Mouse (Mus musculus) forebrain, embryonic 15.5 days (tissue): ENCODE results near the gene Fgfr2. TPM values are rescaled to one million over a fixed set of nuclear protein-coding genes. Genes with fewer than 3 reads are reported as not detected.

ENCODE experiments used
- ATAC-seq: fragments of 200-750 bp; cut with Nextera tagmentation; replicated peaks from 2 replicates; pipeline ENCODE4 v1.8.0; 2017; ENCODE audit warnings: mild to moderate bottlenecking, moderate TSS enrichment, moderate library complexity
- H3K27ac ChIP-seq: fragments of 300-500 bp; sonication (generic); replicated peaks from 2 replicates; pipeline ENCODE4 v1.5.1; 2015; ENCODE audit warnings: mild to moderate bottlenecking, inconsistent platforms
- H3K27me3 ChIP-seq: fragments of 300-500 bp; sonication (generic); 2 replicates; pipeline ENCODE4 v1.6.1; 2015; ENCODE audit warnings: inconsistent platforms
- H3K36me3 ChIP-seq: fragments of 300-500 bp; sonication (generic); 2 replicates; pipeline ENCODE4 v1.6.1; 2015; ENCODE audit warnings: mild to moderate bottlenecking, inconsistent platforms
- H3K4me1 ChIP-seq: fragments of 300-500 bp; sonication (generic); 2 replicates; pipeline ENCODE4 v1.6.1; 2015; ENCODE audit warnings: inconsistent platforms
- H3K4me2 ChIP-seq: fragments of 300-500 bp; sonication (generic); replicated peaks from 2 replicates; pipeline ENCODE4 v1.6.1; 2015; ENCODE audit warnings: mild to moderate bottlenecking, inconsistent platforms
- H3K4me3 ChIP-seq: fragments of 300-500 bp; sonication (generic); 2 replicates; pipeline ENCODE4 v1.5.1; 2015; ENCODE audit warnings: mild to moderate bottlenecking, inconsistent platforms
- H3K9ac ChIP-seq: fragments of 300-500 bp; sonication (generic); replicated peaks from 2 replicates; pipeline ENCODE4 v1.6.1; 2015; ENCODE audit warnings: mild to moderate bottlenecking, inconsistent platforms
- H3K9me3 ChIP-seq: fragments of 300-500 bp; sonication (generic); 2 replicates; pipeline ENCODE4 v1.6.1; 2016; ENCODE audit warnings: inconsistent platforms
- WGBS: fragments of 180-500 bp; shearing (Covaris S2); methylation state at CpG from one replicate; pipeline ENCODE4 v1.1.7; 2015; ENCODE audit warnings: mixed read lengths; 5-methylcytosine and 5-hydroxymethylcytosine counted together
- polyA plus RNA-seq: library from polyadenylated mRNA; unstranded; fragments of >200 nt; fragmentation: Nextera tagmentation; extraction: Ambion mirVana; gene quantifications from 2 replicates; pipeline ENCODE4 v1.2.1, GENCODE M21; 2015

Fgfr2 gene
- polyA plus RNA-seq, 1 experiment from 2014 or later = 48.1 TPM

DNA sequence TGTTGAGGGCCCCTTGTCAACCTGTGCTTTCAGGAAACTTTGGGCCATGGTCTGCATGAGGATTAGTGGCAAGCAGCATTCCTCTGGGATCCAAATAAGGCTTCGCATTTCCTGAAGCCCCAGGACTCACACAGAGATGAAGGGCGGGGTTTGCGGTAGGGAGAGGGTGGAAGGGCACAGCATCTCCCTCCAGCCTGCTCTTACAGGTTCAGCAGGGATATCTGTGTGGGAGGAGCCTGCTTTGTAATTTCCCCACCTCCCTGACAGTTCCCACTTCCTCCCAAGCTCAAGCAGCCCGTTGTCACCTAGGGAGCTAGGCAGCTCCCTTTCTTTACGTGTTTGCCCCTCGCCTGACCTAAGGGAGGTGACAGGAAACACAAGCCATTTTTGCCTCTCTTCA, 1134.1 kb downstream of the Fgfr2 start:
- 33% methylated on average over 6 of the region's 6 CpGs for WGBS
- Histone ChIP-seq H3K4me1 (peaks cover 8% of the 10 kb centered on the region; the same call in 1 of the 2 replicates), H3K4me2 (no peak overlapping the region), H3K27ac (no peak overlapping the region), H3K36me3 (no peaks in the 10 kb centered on the region; the same call in 1 of the 2 replicates), H3K4me3 (no peak overlapping the region), H3K9ac (no peak overlapping the region), H3K27me3 (no peaks in the 10 kb centered on the region), H3K9me3 (no peaks in the 10 kb centered on the region)
- ATAC-seq = no peak

DNA sequence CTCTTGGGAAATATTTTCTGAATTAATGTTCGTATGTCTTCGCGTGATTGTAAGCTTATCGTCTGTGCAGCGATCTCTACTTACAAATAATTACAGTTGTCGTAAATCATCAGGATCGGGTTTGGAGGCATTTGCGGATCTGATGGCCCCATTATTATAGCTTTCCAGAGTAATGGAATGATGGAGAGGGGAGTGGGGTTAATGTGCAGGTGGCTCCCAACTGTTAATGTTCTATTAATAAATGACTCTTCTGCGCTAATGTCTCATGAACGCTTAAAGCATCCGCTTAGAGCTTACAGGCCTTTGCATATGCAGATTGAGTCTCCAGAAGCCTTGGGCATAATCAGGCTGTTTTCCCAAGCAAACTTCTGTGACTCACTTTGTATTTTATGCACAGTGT, 1144.5 kb downstream of the Fgfr2 start:
- Histone ChIP-seq H3K27ac (no peak overlapping the region), H3K36me3 (peaks cover 3% of the 10 kb centered on the region; the same call in 1 of the 2 replicates), H3K9me3 (no peaks in the 10 kb centered on the region), H3K4me2 (no peak overlapping the region), H3K9ac (no peak overlapping the region), H3K4me3 (no peak overlapping the region), H3K27me3 (no peaks in the 10 kb centered on the region), H3K4me1 (peaks cover 10% of the 10 kb centered on the region)
- ATAC-seq = no peak
- 55% methylated on average over 11 of the region's 11 CpGs for WGBS

DNA sequence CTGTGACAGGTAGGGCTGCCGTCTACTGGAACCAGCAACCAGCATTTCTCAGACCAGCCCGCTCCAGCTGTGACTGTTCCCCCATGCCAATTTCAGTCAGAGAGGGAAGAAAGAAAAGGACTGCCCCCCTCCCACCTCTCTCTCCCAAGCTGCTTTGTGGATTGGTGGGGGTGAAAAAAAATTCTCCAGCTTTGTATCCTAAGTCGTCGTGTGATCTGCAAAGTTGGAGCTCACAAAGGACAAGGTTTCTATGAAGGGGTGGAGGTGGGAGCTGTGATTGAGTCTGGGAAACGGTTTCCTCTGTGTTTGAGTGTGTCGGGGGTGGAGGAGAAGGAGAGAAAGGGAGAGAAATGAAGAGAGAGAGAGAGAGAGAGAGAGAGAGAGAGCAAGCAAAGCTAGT, 1147.3 kb downstream of the Fgfr2 start:
- no peak overlapping the region for H3K27ac ChIP-seq
- H3K4me3 ChIP-seq = no peak overlapping the region
- H3K27me3 ChIP-seq = no peaks in the 10 kb centered on the region
- H3K9me3 ChIP-seq = no peaks in the 10 kb centered on the region
- no peaks in the 10 kb centered on the region for H3K36me3 ChIP-seq
- H3K9ac ChIP-seq = no peak overlapping the region
- H3K4me2 ChIP-seq = no peak overlapping the region
- peaks cover 11% of the 10 kb centered on the region for H3K4me1 ChIP-seq
- WGBS = 36% methylated on average over 6 of the region's 6 CpGs
- ATAC-seq = no peak

DNA sequence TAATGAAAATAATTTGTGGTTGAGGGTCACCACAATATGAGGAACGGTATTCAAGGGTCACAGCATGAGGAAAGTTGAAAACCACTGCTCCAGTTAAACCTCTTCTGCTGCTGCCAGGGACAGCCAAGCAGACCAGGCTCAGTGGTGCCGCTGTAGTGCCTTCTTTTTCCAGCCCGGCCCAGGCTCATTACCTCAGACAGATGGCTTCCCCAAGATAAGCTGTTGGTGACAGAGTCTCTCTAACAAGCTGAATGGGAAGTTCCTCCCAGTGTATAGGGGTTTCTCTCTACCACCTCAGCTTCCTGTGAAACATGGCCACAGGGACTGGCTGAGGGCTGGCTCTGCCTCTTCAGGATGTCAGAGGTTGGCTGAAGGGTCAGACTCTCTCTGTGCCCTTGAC, 1152.9 kb downstream of the Fgfr2 start:
- no peak for ATAC-seq

DNA sequence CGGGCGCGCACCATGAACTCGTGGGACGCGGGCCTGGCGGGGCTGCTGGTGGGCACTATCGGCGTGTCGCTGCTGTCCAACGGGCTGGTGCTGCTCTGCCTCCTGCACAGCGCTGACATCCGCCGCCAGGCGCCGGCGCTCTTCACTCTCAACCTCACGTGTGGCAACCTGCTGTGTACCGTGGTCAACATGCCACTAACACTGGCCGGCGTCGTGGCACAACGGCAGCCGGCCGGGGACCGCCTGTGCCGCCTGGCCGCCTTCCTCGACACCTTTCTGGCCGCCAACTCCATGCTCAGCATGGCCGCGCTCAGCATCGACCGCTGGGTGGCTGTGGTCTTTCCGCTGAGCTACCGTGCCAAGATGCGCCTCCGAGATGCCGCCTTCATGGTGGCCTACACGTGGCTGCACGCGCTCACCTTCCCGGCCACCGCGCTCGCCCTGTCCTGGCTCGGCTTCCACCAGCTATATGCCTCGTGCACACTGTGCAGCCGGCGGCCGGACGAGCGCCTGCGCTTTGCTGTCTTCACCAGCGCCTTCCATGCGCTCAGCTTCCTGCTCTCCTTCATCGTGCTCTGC, 1156.1 kb downstream of the Fgfr2 start:
- Histone ChIP-seq H3K9ac (peak overlapping the region; percentile 75), H3K27ac (peak overlapping the region; percentile 70), H3K9me3 (no peaks in the 10 kb centered on the region), H3K4me1 (peaks cover 16% of the 10 kb centered on the region), H3K4me2 (peak overlapping the region; percentile 79), H3K27me3 (peaks cover 25% of the 10 kb centered on the region), H3K36me3 (no peaks in the 10 kb centered on the region), H3K4me3 (peak overlapping the region; percentile 59)
- peak; percentile 59 for ATAC-seq
- 4% methylated on average over 57 of the region's 57 CpGs for WGBS

More for the DNA sequence above, 1152.9 kb downstream of the Fgfr2 start:
- 53% methylated on average over 3 of the region's 3 CpGs for WGBS
- peak overlapping the region; percentile 79 for H3K4me2 ChIP-seq
- no peaks in the 10 kb centered on the region for H3K36me3 ChIP-seq
- peaks cover 16% of the 10 kb centered on the region for H3K4me1 ChIP-seq
- H3K9ac ChIP-seq = no peak overlapping the region
- 0 out of 2 replicates have a peak overlapping the region, but pooled peaks have one; percentile 0 for H3K27ac ChIP-seq
- H3K9me3 ChIP-seq = no peaks in the 10 kb centered on the region
- H3K4me3 ChIP-seq = peak overlapping the region; percentile 2
- H3K27me3 ChIP-seq = peaks cover 25% of the 10 kb centered on the region

DNA sequence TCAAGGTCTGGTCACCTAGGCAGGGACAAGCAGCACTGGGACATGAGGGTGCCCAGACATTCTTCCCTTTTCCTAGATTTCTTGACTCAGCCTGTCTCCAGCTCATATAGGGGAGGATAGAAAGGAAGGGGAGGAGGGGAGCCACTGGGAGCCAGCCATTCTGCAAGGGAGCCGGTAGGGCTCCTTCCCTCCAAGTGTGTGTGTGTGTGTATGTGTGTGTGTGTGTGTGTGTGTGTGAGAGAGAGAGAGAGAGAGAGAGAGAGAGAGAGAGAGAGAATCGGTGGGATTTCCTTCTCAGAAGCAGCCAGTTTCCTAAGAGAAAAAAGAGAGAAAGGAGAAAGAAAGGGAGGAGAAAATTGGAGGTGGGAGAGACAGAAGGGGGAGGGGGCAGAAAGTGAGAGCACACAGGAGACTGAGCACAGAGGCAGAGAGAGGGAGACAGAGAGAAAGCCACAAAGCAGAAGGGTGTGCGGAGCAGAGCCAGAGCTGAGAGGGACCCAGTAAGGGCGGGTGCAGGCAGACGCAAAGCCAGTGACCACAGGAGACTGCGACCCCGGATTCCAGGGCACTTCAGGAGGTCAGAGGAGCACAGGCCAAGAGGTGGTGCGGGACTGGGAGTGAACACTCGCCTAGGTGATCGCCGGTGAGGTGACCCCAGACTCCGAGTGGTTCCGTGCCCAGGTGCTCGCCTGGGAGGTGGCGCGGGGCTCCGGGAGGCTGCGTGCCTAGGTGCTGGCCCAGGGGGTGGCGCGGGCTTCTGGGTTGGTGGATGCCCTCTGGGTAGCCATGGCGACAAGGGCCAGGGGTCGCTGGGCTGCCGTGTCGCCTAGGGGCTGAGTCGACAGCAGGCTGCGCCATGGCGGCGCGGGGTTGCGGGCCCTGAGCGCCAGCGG, 1156.9 kb downstream of the Fgfr2 start, which contains the start of gene Gpr26:
Gene Gpr26 (plus strand): TSS at position 438 of the 893 bp plus-strand sequence.
- Histone ChIP-seq H3K4me1 (peaks cover 16% of the 10 kb centered on the region), H3K4me3 (peak within 1 kb of the TSS; percentile 59), H3K4me2 (peak within 1 kb of the TSS; percentile 79), H3K27me3 (peaks cover 25% of the 10 kb centered on the region), H3K36me3 (no peaks in the 10 kb centered on the region), H3K9ac (peak within 1 kb of the TSS; percentile 75), H3K27ac (peak within 1 kb of the TSS; percentile 70), H3K9me3 (no peaks in the 10 kb centered on the region)
- WGBS = under 1% methylated on average over 32 of the region's 32 CpGs
- peak; percentile 79 for ATAC-seq

DNA sequence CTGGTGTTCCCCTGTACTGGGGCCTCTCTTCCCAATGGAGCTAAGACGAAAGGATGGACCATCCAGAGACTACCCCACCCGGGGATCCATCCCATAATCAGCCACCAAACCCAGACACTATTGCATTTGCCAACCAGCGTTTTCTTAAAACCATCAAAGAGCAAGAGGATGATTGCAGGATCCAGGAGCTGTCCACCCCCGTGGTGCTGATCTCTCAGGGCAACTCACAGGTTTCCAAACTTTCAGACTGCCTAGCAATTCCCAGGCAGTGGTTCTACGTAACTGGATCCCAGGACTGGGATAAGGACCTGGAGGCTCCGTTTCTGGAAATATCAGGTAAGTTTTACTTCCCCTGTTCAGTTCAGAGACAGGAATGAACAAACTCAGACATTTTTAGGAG, 1162.6 kb downstream of the Fgfr2 start:
- no peak overlapping the region for H3K4me2 ChIP-seq
- no peak overlapping the region for H3K27ac ChIP-seq
- 36% methylated on average over 6 of the region's 6 CpGs for WGBS
- no peak overlapping the region for H3K9ac ChIP-seq
- no peak for ATAC-seq
- peaks cover 4% of the 10 kb centered on the region; the same call in 1 of the 2 replicates for H3K27me3 ChIP-seq
- no peaks in the 10 kb centered on the region for H3K4me1 ChIP-seq
- no peaks in the 10 kb centered on the region for H3K36me3 ChIP-seq
- no peak overlapping the region for H3K4me3 ChIP-seq
- no peaks in the 10 kb centered on the region for H3K9me3 ChIP-seq

DNA sequence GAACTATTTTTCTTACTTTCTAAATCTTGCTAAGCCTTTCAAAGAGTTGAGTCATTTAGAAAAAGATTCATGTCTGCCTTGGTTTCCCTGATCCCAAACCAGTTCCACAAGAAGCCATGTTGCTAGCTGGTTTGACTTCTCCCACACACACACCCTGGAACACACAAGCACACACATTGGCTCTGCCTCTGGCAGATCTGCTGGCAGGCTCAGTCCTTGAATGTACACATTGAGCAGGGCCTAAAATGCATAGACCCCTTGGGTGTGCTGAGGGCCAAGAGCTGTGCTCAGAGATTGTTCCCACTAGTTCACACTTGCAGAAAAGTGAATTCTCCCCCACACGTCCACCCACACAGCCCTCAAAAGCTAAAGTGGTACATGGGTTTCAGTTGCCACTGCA, 1164.4 kb downstream of the Fgfr2 start:
- Histone ChIP-seq H3K36me3 (no peaks in the 10 kb centered on the region), H3K9ac (no peak overlapping the region), H3K4me2 (no peak overlapping the region), H3K27me3 (no peaks in the 10 kb centered on the region), H3K9me3 (no peaks in the 10 kb centered on the region), H3K4me1 (no peaks in the 10 kb centered on the region), H3K27ac (no peak overlapping the region), H3K4me3 (no peak overlapping the region)
- ATAC-seq = no peak
- WGBS = 86% methylated on average over 1 of the region's 1 CpGs

DNA sequence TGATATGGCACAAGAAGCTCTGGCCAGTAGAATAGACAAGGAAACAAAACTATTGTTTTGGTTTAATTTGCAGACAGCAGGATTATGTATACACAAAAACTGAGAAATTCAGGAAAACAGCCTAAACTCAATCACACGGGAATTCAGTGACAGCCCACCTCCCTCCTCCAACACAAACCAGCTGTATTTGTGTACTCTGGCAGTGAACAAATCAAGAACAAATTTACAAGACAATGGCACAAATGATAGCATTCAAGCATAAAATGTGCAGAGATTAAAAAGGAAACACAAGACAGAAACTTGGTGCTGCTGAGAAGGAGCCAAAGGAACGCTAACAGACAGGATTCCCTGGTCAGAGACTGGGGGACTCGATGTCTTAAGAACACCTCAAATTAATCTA, 1169.7 kb downstream of the Fgfr2 start:
- 14% methylated on average over 3 of the region's 3 CpGs for WGBS
- ATAC-seq = no peak
- Histone ChIP-seq H3K4me1 (peaks cover 6% of the 10 kb centered on the region), H3K9ac (no peak overlapping the region), H3K36me3 (no peaks in the 10 kb centered on the region), H3K9me3 (no peaks in the 10 kb centered on the region), H3K27ac (peak overlapping the region; percentile 21; the same call in 1 of the 2 replicates), H3K4me3 (no peak overlapping the region), H3K4me2 (no peak overlapping the region), H3K27me3 (no peaks in the 10 kb centered on the region)

DNA sequence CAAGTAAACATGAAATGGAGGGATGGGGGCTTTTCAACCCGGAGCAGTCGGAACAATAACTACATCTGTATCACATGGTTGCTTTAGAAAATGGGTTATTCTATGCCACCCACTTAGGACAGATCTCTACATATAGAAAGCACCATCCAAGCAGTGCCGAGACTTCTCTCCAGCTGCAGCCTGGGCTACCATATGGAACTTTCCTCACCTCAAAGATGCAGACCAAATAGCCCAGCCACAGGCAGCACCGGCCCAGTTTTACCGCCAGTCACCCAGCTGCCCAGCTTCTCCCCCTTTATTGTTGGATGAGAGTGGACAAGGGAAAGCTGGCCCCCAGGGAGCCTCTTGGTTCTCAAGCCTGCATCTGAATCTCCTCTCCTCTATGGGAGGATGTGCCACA, 1172.0 kb downstream of the Fgfr2 start:
- no peak for ATAC-seq
- Histone ChIP-seq H3K9ac (no peak overlapping the region), H3K4me3 (no peak overlapping the region), H3K27me3 (no peaks in the 10 kb centered on the region), H3K27ac (no peak overlapping the region), H3K4me2 (no peak overlapping the region), H3K36me3 (no peaks in the 10 kb centered on the region), H3K4me1 (peaks cover 6% of the 10 kb centered on the region), H3K9me3 (no peaks in the 10 kb centered on the region)
- WGBS = 75% methylated on average over 5 of the region's 5 CpGs

DNA sequence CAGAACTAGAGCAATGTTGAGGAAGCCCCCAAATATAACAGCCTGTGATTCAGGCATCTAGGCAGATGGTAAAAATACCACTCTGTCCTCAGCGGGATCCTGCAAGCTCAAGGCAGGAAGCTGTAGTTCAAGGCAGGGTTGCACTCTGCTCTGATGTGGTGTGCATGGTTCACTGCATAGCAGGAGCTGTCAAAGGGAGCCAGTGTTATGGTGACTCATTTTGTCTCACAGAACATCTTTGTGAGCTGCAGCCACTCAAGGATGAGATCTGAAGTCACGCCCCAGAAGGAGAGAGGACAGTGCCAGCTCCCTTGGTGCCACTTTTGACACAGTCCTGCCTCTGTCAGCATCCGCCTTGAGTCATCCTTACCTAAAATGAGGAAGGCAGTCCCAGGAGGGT, 1185.5 kb downstream of the Fgfr2 start:
- Histone ChIP-seq H3K27me3 (no peaks in the 10 kb centered on the region), H3K4me1 (no peaks in the 10 kb centered on the region), H3K4me2 (no peak overlapping the region), H3K36me3 (no peaks in the 10 kb centered on the region), H3K4me3 (no peak overlapping the region), H3K9ac (no peak overlapping the region), H3K27ac (no peak overlapping the region), H3K9me3 (no peaks in the 10 kb centered on the region)
- ATAC-seq = no peak
- WGBS = 94% methylated on average over 3 of the region's 3 CpGs

DNA sequence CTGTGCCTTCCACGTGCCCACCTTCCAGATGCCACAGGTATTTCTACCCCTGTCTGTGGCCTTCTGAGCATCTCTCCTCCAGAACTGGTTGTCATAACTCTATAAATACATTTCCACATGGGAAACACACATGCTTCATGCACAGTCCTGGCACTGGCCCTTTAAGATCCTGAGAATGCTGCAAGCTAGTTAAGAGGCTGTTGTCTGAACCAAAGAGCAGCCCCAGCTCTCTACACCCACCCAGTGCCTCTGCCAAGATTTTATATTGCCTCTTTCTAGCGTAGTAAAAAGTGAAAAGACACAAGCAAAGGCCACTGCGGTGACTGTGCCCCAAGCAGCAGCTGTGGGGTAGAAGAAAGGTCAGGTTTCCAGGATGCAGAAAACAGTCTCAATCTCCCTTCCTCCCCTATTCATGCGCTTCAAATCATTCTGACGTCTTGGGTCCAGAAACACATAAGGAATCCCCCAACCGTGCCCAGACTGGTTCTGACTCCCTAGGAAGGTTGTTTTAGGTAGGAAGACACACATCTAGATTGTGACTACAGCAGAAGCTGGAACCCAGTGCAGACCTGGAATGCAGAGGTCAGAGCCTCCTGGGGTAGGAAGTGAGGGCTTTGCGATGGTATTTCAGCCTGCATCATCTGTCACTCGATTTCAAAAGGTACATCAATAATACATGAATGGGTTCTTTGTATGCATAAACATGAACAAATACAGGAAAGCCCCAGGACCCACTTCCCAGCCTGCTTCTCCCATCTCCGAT, 1195.7 kb downstream of the Fgfr2 start:
- ATAC-seq = no peak
- Histone ChIP-seq H3K36me3 (no peaks in the 10 kb centered on the region), H3K27ac (no peak overlapping the region), H3K4me1 (peaks cover 8% of the 10 kb centered on the region), H3K4me2 (no peak overlapping the region), H3K4me3 (no peak overlapping the region), H3K9me3 (no peaks in the 10 kb centered on the region), H3K27me3 (no peaks in the 10 kb centered on the region), H3K9ac (no peak overlapping the region)
- WGBS = 24% methylated on average over 9 of the region's 9 CpGs
